Mouse (Mus musculus) limb, embryonic 14.5 days (tissue): Measurements from ENCODE around the gene Jak2. TPM values are rescaled to one million over a fixed set of nuclear protein-coding genes. Genes with fewer than 3 reads are reported as not detected.

Source experiments
- ATAC-seq: fragments of 200-750 bp; cut with Nextera tagmentation; 2 replicates; pipeline ENCODE4 v1.8.0; 2017; ENCODE audit warnings: low read depth, moderate number of reproducible peaks, moderate TSS enrichment; ENCODE audit not compliant: low FRiP score
- DNase-seq: peaks from one replicate; pipeline ENCODE4 v3.0.0-alpha.2; 2015; ENCODE audit warnings: low spot score
- H3K27ac ChIP-seq: fragments of 300-500 bp; sonication (generic); replicated peaks from 2 replicates; pipeline ENCODE4 v1.5.1; 2014; ENCODE audit warnings: low read depth, mild to moderate bottlenecking, low read length, moderate library complexity, mixed read lengths
- H3K27me3 ChIP-seq: fragments of 300-500 bp; sonication (generic); 2 replicates; pipeline ENCODE4 v1.6.1; 2014; ENCODE audit warnings: low read length, mixed read lengths; ENCODE audit not compliant: control insufficient read depth, insufficient read depth
- H3K36me3 ChIP-seq: fragments of 300-500 bp; sonication (generic); 2 replicates; pipeline ENCODE4 v1.6.1; 2014; ENCODE audit warnings: mild to moderate bottlenecking, low read length, moderate library complexity, mixed read lengths; ENCODE audit not compliant: control insufficient read depth, insufficient read depth
- H3K4me1 ChIP-seq: fragments of 300-500 bp; sonication (generic); 2 replicates; pipeline ENCODE4 v1.6.1; 2014; ENCODE audit warnings: antibody characterized with exemption, low read length, mixed read lengths; ENCODE audit not compliant: control insufficient read depth, insufficient read depth
- H3K4me2 ChIP-seq: fragments of 300-500 bp; sonication (generic); replicated peaks from 2 replicates; pipeline ENCODE4 v1.6.1; 2014; ENCODE audit warnings: low read depth, mild to moderate bottlenecking, low read length, moderate library complexity; ENCODE audit not compliant: severe bottlenecking
- H3K4me3 ChIP-seq: fragments of 300-500 bp; sonication (generic); replicated peaks from 2 replicates; pipeline ENCODE4 v1.5.1; 2014; ENCODE audit warnings: low read length
- H3K9ac ChIP-seq: fragments of 300-500 bp; sonication (generic); 2 replicates; pipeline ENCODE4 v1.6.1; 2014; ENCODE audit warnings: mild to moderate bottlenecking, low read depth, low read length, moderate library complexity; ENCODE audit not compliant: severe bottlenecking
- H3K9me3 ChIP-seq: fragments of 300-500 bp; sonication (generic); 2 replicates; pipeline ENCODE4 v1.6.1; 2016; ENCODE audit warnings: low read length; ENCODE audit not compliant: control insufficient read depth
- POLR2A ChIP-seq: fragments of 200-500 bp; IDR thresholded peaks from 2 replicates; pipeline ENCODE4 v1.8.0; 2012; ENCODE audit warnings: inconsistent platforms, mild to moderate bottlenecking, moderate library complexity, borderline replicate concordance; ENCODE audit not compliant: insufficient read depth, insufficient read length; ENCODE audit errors: extremely low read depth
- WGBS: fragments of 180-500 bp; shearing (Covaris S2); extraction: QIAGEN DNeasy Blood & Tissue Kit; methylation state at CpG from one replicate; pipeline ENCODE4 v1.1.7; 2014; 5-methylcytosine and 5-hydroxymethylcytosine counted together
- polyA plus RNA-seq, 2 experiments: library from polyadenylated mRNA; depleted of rRNA in 1 of 2; stranded (reverse) in 1 of 2; unstranded in 1 of 2; fragments of >200 nt; fragmentation: Nextera tagmentation in 1 of 2; extraction: Ambion mirVana in 1 of 2; gene quantifications; 2 replicates each; pipeline versions ENCODE4 v1.2.1 to v1.2.3; 2012 to 2014

Gene Jak2
- polyA plus RNA-seq, 2 experiments, result 15.2 to 15.7 TPM

DNA sequence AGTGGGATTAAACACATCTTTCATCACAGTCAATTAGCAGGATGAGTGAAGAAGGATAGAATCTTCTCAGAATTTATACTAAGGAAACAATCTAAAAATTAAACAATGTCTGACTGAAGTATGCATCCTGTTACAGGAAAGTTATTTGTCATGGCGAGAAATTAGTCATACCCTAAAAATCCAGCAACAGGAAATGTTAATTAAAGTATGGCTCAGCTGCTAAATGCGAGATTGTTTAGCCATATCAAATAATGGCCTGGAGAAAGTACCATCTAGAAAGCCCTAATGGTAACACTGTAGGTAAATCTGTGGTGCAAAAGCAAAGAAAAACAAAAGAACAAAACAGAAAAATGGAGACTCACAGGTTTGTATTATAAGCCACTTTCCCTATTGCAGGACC is 22.6 kb upstream of the Jak2 start:
- Histone ChIP-seq H3K9me3 (no peaks in the 10 kb centered on the region), H3K27ac (no peak overlapping the region), H3K4me2 (no peak overlapping the region), H3K4me1 (no peaks in the 10 kb centered on the region), H3K4me3 (no peak overlapping the region), H3K36me3 (no peaks in the 10 kb centered on the region), H3K27me3 (no peaks in the 10 kb centered on the region), H3K9ac (no peak overlapping the region)
- TF ChIP-seq POLR2A, result no peak
- WGBS, result 57% methylated on average over 2 of the region's 2 CpGs
- no peak for ATAC-seq
- no peak for DNase-seq

DNA sequence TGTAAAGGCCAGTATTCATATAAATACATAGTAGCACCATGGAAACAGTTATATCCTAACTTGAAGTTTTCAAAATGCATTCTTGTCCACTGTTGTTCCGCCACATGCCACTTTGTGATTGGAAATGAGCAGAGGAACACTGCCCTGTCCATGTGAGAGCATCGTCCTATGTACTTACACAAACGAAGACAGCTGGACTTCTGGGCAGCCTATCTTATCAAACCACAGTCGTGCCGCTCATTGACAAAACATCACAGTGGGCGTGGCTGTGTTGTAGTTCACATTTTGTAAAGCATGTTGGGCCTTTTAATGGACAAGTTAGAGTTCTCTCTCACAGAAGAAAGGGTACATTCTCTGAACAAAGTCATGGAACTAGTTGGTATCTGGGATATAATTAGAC is 18.9 kb upstream of the Jak2 start:
- Histone ChIP-seq H3K9ac (no peak overlapping the region), H3K4me2 (no peak overlapping the region), H3K9me3 (no peaks in the 10 kb centered on the region), H3K36me3 (no peaks in the 10 kb centered on the region), H3K27ac (no peak overlapping the region), H3K4me3 (no peak overlapping the region), H3K4me1 (no peaks in the 10 kb centered on the region), H3K27me3 (no peaks in the 10 kb centered on the region)
- no peak for TF ChIP-seq POLR2A
- 86% methylated on average over 6 of the region's 6 CpGs for WGBS
- no peak for DNase-seq
- no peak for ATAC-seq

DNA sequence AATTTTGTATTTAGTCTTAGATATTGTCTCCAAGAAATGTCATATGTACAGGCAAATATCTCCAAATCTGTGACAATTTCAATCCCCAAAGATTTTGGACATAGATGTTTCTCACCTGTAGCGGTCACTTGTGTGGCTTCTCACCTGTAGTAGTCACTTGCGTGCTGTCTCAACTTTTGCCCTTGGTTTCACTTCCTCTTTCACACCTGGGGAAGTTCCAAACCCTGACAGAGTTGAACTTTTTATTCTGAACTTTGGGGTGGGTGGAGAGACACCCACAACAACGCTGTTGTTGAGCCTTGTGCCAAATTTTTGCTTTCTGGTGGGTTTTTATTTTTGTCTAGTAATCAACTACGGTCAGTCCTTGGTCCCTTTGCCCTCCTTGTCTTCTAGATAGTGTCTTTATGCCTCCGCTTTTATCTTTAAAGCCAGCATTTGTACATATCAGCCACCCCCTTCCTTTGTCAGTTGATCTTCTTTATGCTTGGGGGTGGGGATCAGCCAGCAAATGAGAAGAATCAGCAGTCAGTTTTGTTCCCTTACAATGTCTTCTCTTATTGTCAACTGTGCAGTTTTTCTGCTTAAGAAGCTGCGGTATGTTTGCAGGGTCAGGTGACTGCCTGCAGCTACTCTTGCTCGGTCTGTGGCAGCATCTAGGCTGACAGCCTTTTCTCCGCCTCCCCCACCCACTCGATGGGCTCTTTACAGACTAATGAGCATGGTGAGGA is 14.8 kb upstream of the Jak2 start:
- Histone ChIP-seq H3K4me1 (peaks cover 6% of the 10 kb centered on the region), H3K9me3 (no peaks in the 10 kb centered on the region), H3K27ac (no peak overlapping the region), H3K4me3 (no peak overlapping the region), H3K9ac (no peak overlapping the region), H3K27me3 (no peaks in the 10 kb centered on the region), H3K36me3 (no peaks in the 10 kb centered on the region), H3K4me2 (no peak overlapping the region)
- 64% methylated on average over 9 of the region's 9 CpGs for WGBS
- ATAC-seq (no peak), DNase-seq (no peak)
- no peak for TF ChIP-seq POLR2A

GRCm38 (mm10) chr19:29238171-29238570 is 13.5 kb upstream of the Jak2 start:
- Histone ChIP-seq H3K4me3 (no peak overlapping the region), H3K9me3 (no peaks in the 10 kb centered on the region), H3K4me1 (peaks cover 6% of the 10 kb centered on the region), H3K27me3 (no peaks in the 10 kb centered on the region), H3K9ac (no peak overlapping the region), H3K36me3 (no peaks in the 10 kb centered on the region), H3K27ac (no peak overlapping the region), H3K4me2 (no peak overlapping the region)
- DNase-seq (no peak), ATAC-seq (no peak)
- TF ChIP-seq POLR2A, result no peak
- WGBS, result 30% methylated on average over 9 of the region's 9 CpGs

- H3K27me3 ChIP-seq, result no peaks in the 10 kb centered on the region
- no peak overlapping the region for H3K4me3 ChIP-seq
- DNase-seq, result no peak
- peaks cover 6% of the 10 kb centered on the region for H3K4me1 ChIP-seq
- no peak overlapping the region for H3K9ac ChIP-seq
- ATAC-seq, result no peak
- no peaks in the 10 kb centered on the region for H3K36me3 ChIP-seq
- WGBS, result 80% methylated on average over 7 of the region's 7 CpGs
- TF ChIP-seq POLR2A, result no peak
- no peak overlapping the region for H3K4me2 ChIP-seq
- H3K9me3 ChIP-seq, result no peaks in the 10 kb centered on the region
- H3K27ac ChIP-seq, result no peak overlapping the region
These were observed 12.0 kb upstream of the Jak2 start for GRCm38 (mm10) chr19:29239513-29240235.
